Mouse (Mus musculus) macrophage (primary cell): ENCODE measurements around the gene Snhg11. TPM values are rescaled to one million over a fixed set of nuclear protein-coding genes. Genes with fewer than 3 reads are reported as not detected.
"Not testable (repeated sequence)": the region's sequence is repeated elsewhere in the genome, so short reads cannot be mapped to it uniquely, and the experiment has no call there.

Experiments used
- H3K27ac ChIP-seq: fragments of 350-480 bp; formaldehyde crosslinking; 2 replicates; pipeline ENCODE4 v1.9.0; 2021
- H3K36me3 ChIP-seq: fragments of 350-480 bp; formaldehyde crosslinking; 2 replicates; pipeline ENCODE4 v1.9.0; 2021; ENCODE audit errors: inconsistent target
- H3K4me3 ChIP-seq: fragments of 350-480 bp; formaldehyde crosslinking; 2 replicates; pipeline ENCODE4 v1.9.0; 2021; ENCODE audit errors: inconsistent target
- H3K79me2 ChIP-seq: fragments of 350-480 bp; formaldehyde crosslinking; 2 replicates; pipeline ENCODE4 v1.9.0; 2021; ENCODE audit errors: inconsistent target
- WGBS: methylation state at CpG from one replicate; pipeline ENCODE4 v1.1.7; 2026; ENCODE audit warnings: inconsistent platforms; ENCODE audit not compliant: missing documents; 5-methylcytosine and 5-hydroxymethylcytosine counted together
- polyA plus RNA-seq: library from polyadenylated mRNA; stranded (reverse); fragments of 250-400 nt; gene quantifications from 3 replicates; pipeline ENCODE4 v1.2.4, GENCODE M21; 2018; ENCODE audit warnings: inconsistent platforms

The Snhg11 gene
- polyA plus RNA-seq, 1 experiment from 2014 or later, result 0.09 TPM

DNA sequence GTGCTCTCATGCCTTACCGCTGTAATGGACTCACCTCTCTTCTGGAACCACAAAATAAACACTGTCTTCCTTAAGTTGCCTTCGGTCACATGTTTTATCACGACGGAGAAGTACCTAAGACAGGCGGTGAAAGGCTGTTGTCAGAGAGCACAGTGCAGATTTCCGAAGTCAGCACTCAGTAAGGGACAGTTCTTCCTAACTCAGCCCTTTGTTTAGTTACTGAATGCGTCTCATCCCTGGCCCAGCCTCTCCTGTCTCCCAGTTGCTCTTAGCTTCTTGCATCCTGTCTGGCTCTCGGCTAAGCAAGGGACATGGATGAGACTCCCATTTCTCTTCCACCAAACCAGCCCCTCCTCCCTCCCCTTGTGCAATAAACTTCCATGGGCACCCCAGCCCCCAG, 10.6 kb downstream of the Snhg11 start:
- WGBS, result 55% methylated on average over 8 of the region's 8 CpGs
- Histone ChIP-seq H3K36me3 (no peaks in the 10 kb centered on the region), H3K27ac (no peak overlapping the region), H3K4me3 (no peak overlapping the region), H3K79me2 (no peaks in the 10 kb centered on the region)

DNA sequence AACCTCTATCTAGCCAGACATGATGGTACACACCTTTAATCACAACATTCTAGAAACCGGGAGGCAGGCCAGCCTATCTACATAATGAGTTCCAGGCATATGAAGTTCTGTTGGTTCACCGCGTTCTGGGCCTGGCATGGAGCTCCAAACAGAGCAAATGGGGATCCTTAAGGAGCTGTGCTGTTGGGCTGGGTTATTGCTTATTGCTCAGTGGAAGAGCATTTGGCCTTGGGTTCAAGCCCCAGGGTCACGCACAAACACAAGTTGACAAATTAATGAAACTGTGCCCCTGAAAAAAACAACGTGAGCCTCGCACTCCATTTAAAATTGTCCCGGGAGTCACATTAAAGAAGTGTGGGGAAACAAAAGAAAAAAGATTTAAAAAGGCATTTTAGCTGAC, 14.0 kb downstream of the Snhg11 start:
- Histone ChIP-seq H3K79me2 (no peaks in the 10 kb centered on the region), H3K27ac (no peak overlapping the region), H3K36me3 (no peaks in the 10 kb centered on the region), H3K4me3 (no peak overlapping the region)
- 89% methylated on average over 7 of the region's 7 CpGs for WGBS

DNA sequence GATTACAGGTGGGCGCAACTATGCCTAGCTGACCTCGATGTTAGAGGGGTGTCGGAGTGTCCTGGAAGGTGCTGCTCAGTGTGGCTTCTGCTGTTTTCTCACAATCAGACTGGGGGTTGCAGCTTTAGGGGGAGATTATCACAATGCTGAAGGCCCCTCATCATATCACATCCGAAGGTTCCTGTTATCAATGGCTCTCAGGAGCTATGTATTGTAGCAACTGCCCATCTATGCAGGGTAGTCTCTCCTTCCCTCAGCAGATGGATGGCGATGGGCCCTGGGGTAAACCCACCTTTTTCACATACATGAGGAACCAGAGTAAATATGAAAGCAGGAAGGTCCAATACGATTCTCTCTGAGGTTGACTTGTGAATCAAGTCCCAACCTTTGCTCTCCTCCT, 20.9 kb downstream of the Snhg11 start:
- WGBS, result 92% methylated on average over 6 of the region's 6 CpGs
- Histone ChIP-seq H3K4me3 (no peak overlapping the region), H3K36me3 (no peaks in the 10 kb centered on the region), H3K27ac (no peak overlapping the region), H3K79me2 (no peaks in the 10 kb centered on the region)

DNA sequence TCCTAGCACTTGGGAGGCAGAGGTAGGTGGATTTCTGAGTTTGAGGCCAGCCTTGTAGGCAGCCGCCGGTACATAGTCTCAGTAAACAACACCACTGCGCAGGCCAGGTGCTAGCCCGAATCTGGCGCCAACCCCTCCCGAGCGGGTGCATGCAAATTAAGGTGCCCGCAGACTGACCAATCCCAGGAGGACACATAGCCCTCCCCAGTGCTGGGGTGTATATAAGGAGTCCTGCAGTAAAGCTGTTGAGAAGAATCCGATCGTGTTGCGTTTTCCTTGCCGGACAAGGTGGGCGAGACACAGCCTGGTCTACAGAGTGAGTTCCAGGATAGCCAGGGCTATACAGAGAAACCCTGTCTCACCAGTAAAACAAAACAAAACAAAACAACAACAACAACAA, 21.7 kb downstream of the Snhg11 start:
- not testable (repeated sequence) for H3K36me3 ChIP-seq, H3K4me3 ChIP-seq, H3K27ac ChIP-seq, H3K79me2 ChIP-seq
- WGBS, result 90% methylated on average over 13 of the region's 13 CpGs

DNA sequence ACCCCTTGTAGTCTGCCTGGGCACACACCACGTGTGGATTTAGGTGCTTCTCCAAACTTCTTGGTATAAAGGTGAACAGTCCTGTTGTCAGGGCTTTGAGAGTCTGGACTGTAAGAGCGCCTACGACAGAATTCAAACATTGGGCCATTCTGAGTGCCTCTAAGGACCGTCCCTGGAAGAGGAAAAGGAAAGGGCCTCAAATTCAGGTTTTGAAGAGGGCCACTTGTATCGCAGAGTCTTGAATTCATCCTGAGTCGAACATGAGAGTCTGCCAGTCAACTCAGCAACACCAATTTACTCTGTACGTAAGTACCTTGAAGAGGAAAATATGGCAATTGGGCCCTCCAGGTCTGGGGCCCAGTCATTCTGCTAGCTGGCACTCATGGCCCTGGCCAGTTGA, 27.5 kb downstream of the Snhg11 start:
- H3K36me3 ChIP-seq, result no peaks in the 10 kb centered on the region
- H3K79me2 ChIP-seq, result no peaks in the 10 kb centered on the region
- no peak overlapping the region for H3K27ac ChIP-seq
- WGBS, result 94% methylated on average over 7 of the region's 7 CpGs
- H3K4me3 ChIP-seq, result no peak overlapping the region

DNA sequence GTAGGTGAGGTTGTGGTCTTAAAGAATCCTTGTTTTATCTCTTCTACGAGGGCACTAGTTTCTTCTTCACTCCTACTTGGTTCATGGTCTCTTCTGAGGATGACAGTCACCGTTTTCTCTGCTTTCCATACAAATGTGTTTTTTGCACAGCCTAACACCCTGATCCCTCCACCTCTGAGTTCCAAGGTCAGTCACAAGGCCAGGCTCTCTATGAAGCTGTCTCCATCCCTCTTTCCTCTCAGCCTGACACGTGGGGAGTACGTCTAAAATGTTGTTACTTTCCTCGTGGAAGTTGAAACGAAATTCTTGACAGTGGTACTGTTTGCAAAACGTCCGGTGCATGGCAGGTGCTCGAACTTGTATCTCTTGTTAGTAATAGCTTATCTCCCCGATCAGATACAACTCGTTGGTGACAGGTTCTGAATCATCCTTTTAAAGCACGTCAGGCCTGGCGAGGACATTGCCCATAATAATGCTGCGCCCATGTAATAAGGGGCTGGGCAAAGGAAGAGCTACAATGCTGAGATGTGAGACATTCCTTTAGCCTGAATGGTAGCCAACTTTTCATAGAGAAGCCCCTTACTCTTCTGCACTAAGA, 33.7 kb downstream of the Snhg11 start:
- 45% methylated on average over 14 of the region's 14 CpGs for WGBS
- H3K27ac ChIP-seq, result no peak overlapping the region
- no peaks in the 10 kb centered on the region for H3K36me3 ChIP-seq
- peaks cover 40% of the 10 kb centered on the region for H3K79me2 ChIP-seq
- H3K4me3 ChIP-seq, result no peak overlapping the region

DNA sequence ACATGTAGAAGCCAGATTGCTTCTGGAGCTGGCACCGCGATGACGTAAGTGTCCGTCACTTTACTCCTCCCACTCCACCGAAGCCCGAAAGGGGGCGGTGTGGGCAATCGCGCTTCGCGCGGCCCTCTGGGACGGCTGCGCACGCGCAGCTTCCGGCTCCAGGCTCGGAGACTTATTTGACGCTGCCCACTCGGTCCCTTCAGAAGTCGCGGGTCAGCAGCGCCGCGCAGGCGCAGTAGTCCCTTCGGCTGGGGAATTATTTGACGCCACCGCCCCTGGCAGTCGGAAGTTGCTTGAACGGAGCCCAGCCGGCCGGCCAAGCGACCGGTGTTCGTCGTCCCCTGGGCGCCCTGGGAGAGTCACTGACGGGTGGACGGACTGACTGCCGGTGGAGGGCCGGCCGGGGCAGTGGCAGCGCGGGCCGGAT, 34.2 kb downstream of the Snhg11 start, which contains the start of gene Ralgapb:
Gene Ralgapb, plus strand, starts transcription at position 254 of the 427 bp plus-strand sequence.
- Histone ChIP-seq H3K27ac (no peak within 1 kb of the TSS), H3K79me2 (peaks cover 45% of the 10 kb centered on the region), H3K4me3 (peak within 1 kb of the TSS; percentile 59), H3K36me3 (no peaks in the 10 kb centered on the region)
- WGBS, result under 1% methylated on average over 45 of the region's 46 CpGs

DNA sequence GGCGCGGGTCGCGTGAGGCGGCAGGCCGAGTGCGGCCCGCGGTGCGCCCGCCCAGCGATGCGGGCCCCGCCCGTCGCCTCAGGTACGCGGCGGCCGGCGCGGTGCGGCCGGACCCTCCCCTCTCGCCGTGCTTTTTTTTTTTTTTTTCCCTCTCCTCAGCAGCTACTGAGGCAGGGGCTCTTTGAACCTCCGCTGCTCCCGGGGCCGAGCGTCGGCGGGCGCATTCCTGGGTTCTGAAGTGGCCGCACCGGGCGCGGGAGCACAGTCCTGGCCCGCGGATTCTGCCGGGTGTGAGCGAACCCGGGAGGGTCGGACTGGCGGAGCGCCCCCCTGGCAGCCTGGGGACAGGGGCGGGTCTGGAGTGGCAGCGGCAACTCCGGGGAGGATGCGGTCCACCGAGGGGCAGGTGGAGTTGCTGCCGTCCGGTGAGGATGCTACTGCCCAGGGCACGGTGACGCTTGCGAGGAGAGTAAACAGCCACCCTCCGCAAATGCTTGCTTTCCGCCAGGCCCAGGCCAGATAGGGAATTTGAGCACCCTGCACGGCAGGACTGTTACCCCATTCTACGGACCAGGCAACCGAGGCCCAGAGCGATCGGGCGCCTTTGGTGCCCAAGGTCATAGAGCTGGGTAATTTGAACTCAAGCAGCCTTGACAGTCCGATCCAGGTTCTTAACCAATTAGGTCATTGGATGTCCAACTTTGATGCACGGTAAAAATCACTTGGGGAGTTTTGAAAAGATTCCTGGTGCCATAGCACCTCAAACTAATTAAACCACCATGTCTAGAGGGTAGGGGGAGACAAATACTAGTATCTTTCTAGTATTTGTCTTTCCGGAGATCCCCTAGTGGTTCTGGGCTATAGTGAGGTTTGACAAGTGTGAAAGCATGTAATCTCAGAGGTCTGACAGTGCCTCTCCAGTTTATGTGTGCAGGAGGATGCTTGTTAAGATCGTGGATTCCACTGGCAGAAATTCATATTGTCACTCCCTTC, 34.9 kb downstream of the Snhg11 start:
- no peak overlapping the region for H3K27ac ChIP-seq
- WGBS, result 4% methylated on average over 55 of the region's 67 CpGs
- H3K79me2 ChIP-seq, result peaks cover 52% of the 10 kb centered on the region
- H3K36me3 ChIP-seq, result no peaks in the 10 kb centered on the region
- H3K4me3 ChIP-seq, result peak overlapping the region; percentile 59

DNA sequence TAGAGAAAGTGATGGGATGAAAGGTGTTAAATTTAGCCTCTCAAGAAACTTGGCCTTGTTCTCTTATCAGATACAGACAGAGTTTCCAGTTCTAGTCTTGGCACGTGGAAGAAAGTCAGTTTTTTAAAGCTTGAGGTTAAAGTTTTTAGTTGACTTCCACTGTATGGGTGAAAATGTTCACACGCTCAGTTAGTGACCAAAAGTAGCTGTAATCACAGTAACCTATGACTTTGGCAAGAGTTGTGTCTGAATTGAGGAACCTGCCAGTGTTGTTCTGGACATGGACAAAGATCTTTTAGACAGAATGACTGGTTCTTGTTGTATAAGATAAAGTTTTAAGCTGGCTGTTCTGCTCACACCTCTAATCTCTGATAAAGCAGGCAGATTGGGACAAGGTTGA, 37.8 kb downstream of the Snhg11 start:
- no peak overlapping the region for H3K4me3 ChIP-seq
- no peak overlapping the region for H3K27ac ChIP-seq
- no peaks in the 10 kb centered on the region for H3K36me3 ChIP-seq
- 54% methylated on average over 2 of the region's 2 CpGs for WGBS
- peaks cover 82% of the 10 kb centered on the region for H3K79me2 ChIP-seq

DNA sequence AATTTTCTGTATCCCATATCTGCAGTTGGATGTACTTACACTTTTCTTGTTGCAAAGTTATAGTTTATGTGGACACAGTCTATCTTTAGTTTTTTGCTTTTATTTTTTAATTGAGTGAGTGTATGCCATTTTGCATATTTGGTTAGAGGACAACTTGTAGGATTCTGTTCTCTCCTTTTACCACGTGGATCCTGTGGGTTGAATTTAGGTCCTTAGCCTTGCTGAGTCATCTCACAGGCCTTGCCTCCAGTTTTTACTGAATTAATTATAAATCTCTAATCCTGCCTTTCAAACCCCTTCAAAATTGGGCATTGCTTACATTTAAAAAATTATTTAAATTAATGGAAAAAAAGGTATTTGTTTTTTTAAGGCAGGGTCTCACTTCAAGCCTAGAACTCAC, 40.4 kb downstream of the Snhg11 start:
- no peak overlapping the region for H3K27ac ChIP-seq
- H3K79me2 ChIP-seq, result peaks cover 100% of the 10 kb centered on the region
- no peaks in the 10 kb centered on the region for H3K36me3 ChIP-seq
- 8% methylated on average over 1 of the region's 1 CpGs for WGBS
- no peak overlapping the region for H3K4me3 ChIP-seq

DNA sequence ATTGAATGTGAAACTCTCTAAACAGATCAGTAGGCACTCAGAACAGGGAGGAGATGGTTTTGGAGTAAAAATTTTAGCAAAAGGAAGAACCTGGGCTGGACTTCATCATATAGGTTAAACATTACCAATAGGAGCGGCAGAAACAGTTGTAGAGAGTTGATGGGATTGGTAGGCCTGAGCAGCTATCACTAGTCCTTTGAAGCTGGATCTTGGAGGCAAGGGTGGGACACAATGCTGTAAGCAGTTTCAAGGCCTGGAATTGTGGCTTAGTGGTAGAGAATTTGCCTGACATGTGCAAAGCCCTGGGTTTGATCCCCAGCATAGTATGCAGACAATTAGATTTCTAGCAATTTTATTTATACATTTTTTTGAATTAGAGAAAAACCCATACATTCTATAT, 43.2 kb downstream of the Snhg11 start:
- H3K4me3 ChIP-seq, result no peak overlapping the region
- 92% methylated on average over 1 of the region's 1 CpGs for WGBS
- peaks cover 10% of the 10 kb centered on the region for H3K36me3 ChIP-seq
- H3K79me2 ChIP-seq, result peaks cover 75% of the 10 kb centered on the region
- no peak overlapping the region for H3K27ac ChIP-seq

Other genes with a start within 250 kb of the Snhg11 start
- gene Tgm2, start 229.2 kb upstream of the Snhg11 start, polyA plus RNA-seq, result 98.8 to 168 TPM (median 120 TPM) in 3 replicates
- not detected in 3 replicates for gene D630003M21Rik, start 146.4 kb upstream of the Snhg11 start, polyA plus RNA-seq
- gene Bpi, start 117.5 kb upstream of the Snhg11 start, polyA plus RNA-seq, result not detected in 3 replicates
- 0.95 to 3.7 TPM (median 1.3 TPM) in 3 replicates for gene Lbp, start 69.1 kb upstream of the Snhg11 start, polyA plus RNA-seq
- 20.0 to 20.4 TPM (median 20.2 TPM) in 3 replicates for gene Ralgapb, start 34.2 kb downstream of the Snhg11 start, polyA plus RNA-seq
- gene Adig, start 127.0 kb downstream of the Snhg11 start, polyA plus RNA-seq, result not detected in 3 replicates
- gene Arhgap40, start 137.2 kb downstream of the Snhg11 start, polyA plus RNA-seq, result not detected in 3 replicates
- 0.16 to 1.1 TPM (median 0.67 TPM) in 3 replicates for gene Slc32a1, start 235.1 kb downstream of the Snhg11 start, polyA plus RNA-seq
- 3.2 to 6.1 TPM (median 6.0 TPM) in 3 replicates for gene Actr5, start 249.2 kb downstream of the Snhg11 start, polyA plus RNA-seq